Mouse (Mus musculus) left cerebral cortex, adult 6 months (tissue): ENCODE measurements around the gene Olfr790. TPM values are rescaled to one million over a fixed set of nuclear protein-coding genes. Genes with fewer than 3 reads are reported as not detected.

Experiments
- long read RNA-seq, 2 experiments: library from polyadenylated mRNA; unstranded; transcript quantifications; one replicate each; pipeline ENCODE4 v2.0.0; 2019 to 2020
- polyA plus RNA-seq: library from polyadenylated mRNA; unstranded; fragments of <200 nt; fragmentation: Nextera tagmentation; gene quantifications from 2 replicates; pipeline ENCODE4 v1.2.3, GENCODE M21; 2021

Olfr790 gene
- not detected in 2 replicates for polyA plus RNA-seq
- long read RNA-seq, experiment 1 = 0 reads
- long read RNA-seq, experiment 2 = 0 reads

DNA sequence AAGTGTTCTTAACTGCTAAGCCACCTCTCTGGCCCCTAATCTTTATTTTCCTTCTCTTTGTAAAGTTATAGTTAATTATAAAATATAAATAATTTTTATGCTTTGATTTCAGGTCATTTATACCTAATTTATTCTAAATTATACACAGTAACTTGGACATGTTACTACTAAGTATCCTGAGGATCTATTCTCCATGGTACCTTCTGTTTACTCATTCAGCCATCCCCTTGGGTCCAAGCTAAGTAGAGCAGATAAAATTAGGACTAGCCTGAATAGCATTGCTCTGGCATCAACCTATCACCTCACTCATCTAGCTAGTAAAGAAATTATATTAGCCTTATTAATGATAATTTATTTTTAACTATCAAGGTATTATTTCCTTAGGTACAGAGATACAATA lies at the start of gene Olfr790:
Gene Olfr790, plus strand, starts transcription at position 301 of the 400 bp plus-strand sequence.

GRCm38 (mm10) chr10:129461562-129461961 lies 36.7 kb upstream of the Olfr790 start, which contains the start of gene Olfr787:
Gene Olfr787, plus strand, starts transcription at chr10:129461862.

DNA sequence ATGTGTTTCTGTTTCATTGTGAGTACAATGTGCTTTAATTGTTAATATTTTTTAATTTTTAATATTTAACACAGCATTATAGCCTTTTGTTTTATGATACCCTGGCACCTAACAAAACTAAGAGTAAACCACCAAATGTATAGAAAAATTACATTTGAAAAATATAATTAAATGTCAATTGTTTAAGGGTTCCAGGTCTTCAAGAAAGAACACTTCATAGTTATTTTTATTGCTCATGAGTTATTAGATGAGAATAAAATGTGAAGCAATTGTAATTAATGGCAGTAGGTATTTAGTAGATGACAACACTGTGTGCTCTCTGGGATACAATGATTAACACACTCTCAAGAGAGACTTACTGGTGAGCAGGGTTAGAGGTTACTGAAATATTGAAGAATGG lies 27.6 kb upstream of the Olfr790 start, which contains the start of gene Olfr788:
Gene Olfr788, plus strand, starts transcription at position 301 of the 400 bp plus-strand sequence.

GRCm38 (mm10) chr10:129484452-129484851 lies 13.8 kb upstream of the Olfr790 start, which contains the start of gene Olfr789:
Gene Olfr789, plus strand, starts transcription at chr10:129484752.

DNA sequence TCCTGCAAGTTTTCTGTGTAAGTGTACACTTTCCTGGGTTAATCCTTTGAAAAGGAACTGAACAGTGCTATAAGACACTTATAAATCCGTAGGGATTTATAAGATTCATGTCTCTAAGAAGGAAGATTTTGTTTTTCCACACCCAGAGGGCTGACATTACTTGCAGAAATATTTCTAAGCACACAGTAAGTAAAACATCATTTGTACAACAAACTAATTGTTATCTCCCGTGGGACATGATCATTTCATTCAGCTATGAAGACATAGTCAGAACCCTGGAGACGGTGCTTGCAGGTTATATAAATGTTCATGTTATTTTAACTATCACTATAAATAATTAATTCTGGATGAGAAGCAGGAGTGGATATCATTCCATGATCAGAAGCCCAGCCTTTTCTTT lies 23.2 kb downstream of the Olfr790 start, which contains the start of gene Olfr791:
Gene Olfr791, plus strand, starts transcription at position 301 of the 400 bp plus-strand sequence.

GRCm38 (mm10) chr10:129538862-129539261 lies 40.6 kb downstream of the Olfr790 start, which contains the start of gene Olfr792:
Gene Olfr792, plus strand, starts transcription at chr10:129539162.

Other genes starting within 250 kb of the Olfr790 start
- gene Olfr776, start 239.4 kb upstream of the Olfr790 start, polyA plus RNA-seq = not detected in 2 replicates
- not detected in 2 replicates for gene Olfr777, start 227.0 kb upstream of the Olfr790 start, polyA plus RNA-seq
- gene Olfr780, start 180.4 kb upstream of the Olfr790 start, polyA plus RNA-seq = not detected in 2 replicates
- gene Olfr781, start 169.6 kb upstream of the Olfr790 start, polyA plus RNA-seq = not detected in 2 replicates
- not detected in 2 replicates for gene Olfr782, start 149.6 kb upstream of the Olfr790 start, polyA plus RNA-seq
- gene Olfr784, start 114.4 kb upstream of the Olfr790 start, polyA plus RNA-seq = 0.04 and 0.06 TPM in 2 replicates
- gene Olfr785, start 93.1 kb upstream of the Olfr790 start, polyA plus RNA-seq = not detected in 2 replicates
- not detected in 2 replicates for gene Olfr786, start 71.2 kb upstream of the Olfr790 start, polyA plus RNA-seq
- gene Olfr787, start 36.6 kb upstream of the Olfr790 start, polyA plus RNA-seq = not detected in 2 replicates
- gene Olfr788, start 27.5 kb upstream of the Olfr790 start, polyA plus RNA-seq = not detected in 2 replicates
- gene Olfr789, start 13.7 kb upstream of the Olfr790 start, polyA plus RNA-seq = not detected in 2 replicates
- not detected in 2 replicates for gene Olfr791, start 23.3 kb downstream of the Olfr790 start, polyA plus RNA-seq
- not detected in 2 replicates for gene Olfr792, start 40.7 kb downstream of the Olfr790 start, polyA plus RNA-seq
- not detected in 2 replicates for gene Olfr794, start 69.2 kb downstream of the Olfr790 start, polyA plus RNA-seq
- gene Olfr796, start 114.1 kb downstream of the Olfr790 start, polyA plus RNA-seq = not detected in 2 replicates
- gene Olfr798, start 129.4 kb downstream of the Olfr790 start, polyA plus RNA-seq = not detected in 2 replicates
- gene Olfr799, start 139.0 kb downstream of the Olfr790 start, polyA plus RNA-seq = not detected in 2 replicates
- not detected in 2 replicates for gene Olfr800, start 159.2 kb downstream of the Olfr790 start, polyA plus RNA-seq
- not detected in 2 replicates for gene Olfr801, start 175.4 kb downstream of the Olfr790 start, polyA plus RNA-seq
- gene Olfr802, start 189.7 kb downstream of the Olfr790 start, polyA plus RNA-seq = 0.03 and 0.07 TPM in 2 replicates
- not detected in 2 replicates for gene Olfr803, start 195.8 kb downstream of the Olfr790 start, polyA plus RNA-seq
- gene Olfr804, start 204.7 kb downstream of the Olfr790 start, polyA plus RNA-seq = not detected in 2 replicates
- gene Olfr805, start 230.9 kb downstream of the Olfr790 start, polyA plus RNA-seq = not detected in 2 replicates
- gene Olfr806, start 243.4 kb downstream of the Olfr790 start, polyA plus RNA-seq = not detected in 2 replicates